Mouse (Mus musculus) spleen, postnatal 10 days (tissue): ENCODE measurements around the gene Olfr611.
"Not testable (repeated sequence)": the region's sequence is repeated elsewhere in the genome, so short reads cannot be mapped to it uniquely, and the experiment has no call there.

Source experiments
- DNase-seq, 2 experiments: peaks; one replicate each; pipeline ENCODE4 v3.0.0; 2021 to 2022; ENCODE audit warnings: low spot score in 2 of 2

Olfr611 gene

DNA sequence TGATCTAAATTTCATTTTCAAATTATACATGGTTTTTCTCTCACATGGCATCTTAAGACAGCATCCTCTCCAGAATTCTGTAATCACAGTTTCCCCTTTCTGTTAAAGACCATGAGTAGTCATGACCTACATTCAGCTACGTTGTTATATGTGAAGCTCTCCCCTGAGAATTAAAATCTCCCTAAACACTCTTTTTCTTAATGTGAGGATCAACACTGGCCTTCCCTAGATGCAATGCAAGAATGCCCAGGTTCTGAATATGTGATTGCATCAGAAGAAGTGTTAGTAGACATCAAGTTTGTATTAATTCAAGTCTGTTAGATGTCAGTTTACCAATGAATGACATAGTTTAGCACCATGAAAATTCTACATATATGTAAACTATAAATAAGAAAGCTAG, at the start of gene Olfr611:
Gene Olfr611, minus strand, starts transcription at position 101 of the 400 bp plus-strand sequence.
- not testable (repeated sequence) for DNase-seq

DNA sequence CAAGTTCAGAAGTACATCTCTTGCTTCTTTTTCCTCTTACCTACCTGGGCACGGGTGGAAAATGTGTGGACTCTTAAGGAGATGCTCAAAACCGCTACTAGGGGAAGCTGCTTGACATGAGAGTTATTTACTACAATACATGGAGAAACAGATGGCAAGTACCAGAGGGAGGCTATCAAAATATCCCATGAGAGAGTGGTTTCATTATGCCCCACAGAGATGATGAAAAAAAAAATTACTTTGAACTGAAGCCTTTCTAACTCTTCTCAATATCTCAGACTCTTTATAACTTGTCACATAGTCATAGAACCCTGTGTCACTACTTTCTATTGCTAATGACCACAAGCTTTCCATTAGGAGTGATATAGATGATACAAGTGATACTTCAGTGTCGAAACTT, 48.4 kb upstream of the Olfr611 start, which contains the start of gene Olfr616:
Gene Olfr616, minus strand, starts transcription at position 101 of the 400 bp plus-strand sequence.
- DNase-seq = no peak

DNA sequence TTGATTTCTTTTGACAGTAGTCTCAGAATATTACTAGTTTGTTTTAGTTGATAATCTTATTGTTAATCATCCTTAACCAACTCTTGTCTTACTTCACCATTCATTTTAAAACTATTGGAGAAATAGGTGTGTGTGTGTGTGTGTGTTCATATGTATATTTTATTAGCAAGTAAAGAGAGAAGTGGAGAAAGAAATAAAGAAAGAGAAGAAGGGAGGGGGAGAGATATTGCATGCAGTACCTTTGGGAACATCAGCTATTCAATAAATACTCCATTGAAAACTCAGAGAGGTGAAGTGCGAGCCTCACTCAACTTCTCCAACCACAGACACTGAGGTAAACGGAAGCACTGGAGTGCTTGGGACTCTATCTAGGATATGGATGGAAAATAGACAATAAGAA, 35.1 kb upstream of the Olfr611 start, which contains the start of gene Olfr615:
Gene Olfr615, plus strand, starts transcription at position 301 of the 400 bp plus-strand sequence.
- no peak for DNase-seq

DNA sequence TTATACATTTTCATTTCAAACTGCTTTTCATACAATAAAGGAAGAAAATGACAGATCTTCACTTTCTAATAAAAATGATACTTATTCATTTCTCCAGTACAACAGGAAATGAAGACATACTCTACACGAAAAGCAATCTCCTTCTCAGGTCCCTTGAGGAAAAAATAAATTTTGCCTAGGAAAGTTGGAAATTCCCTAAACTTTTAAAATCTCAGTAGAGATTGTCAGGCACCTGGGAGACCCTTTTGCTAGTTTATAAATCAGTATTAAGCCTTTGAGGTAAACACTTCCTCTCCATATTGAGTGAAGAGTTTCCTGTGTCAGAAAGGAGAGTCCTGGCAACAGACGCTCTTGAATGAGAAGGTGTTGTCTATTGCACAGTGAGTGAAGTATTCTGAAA, 27.1 kb upstream of the Olfr611 start, which contains the start of gene Olfr613:
Gene Olfr613, plus strand, starts transcription at position 301 of the 400 bp plus-strand sequence.
- DNase-seq = no peak

DNA sequence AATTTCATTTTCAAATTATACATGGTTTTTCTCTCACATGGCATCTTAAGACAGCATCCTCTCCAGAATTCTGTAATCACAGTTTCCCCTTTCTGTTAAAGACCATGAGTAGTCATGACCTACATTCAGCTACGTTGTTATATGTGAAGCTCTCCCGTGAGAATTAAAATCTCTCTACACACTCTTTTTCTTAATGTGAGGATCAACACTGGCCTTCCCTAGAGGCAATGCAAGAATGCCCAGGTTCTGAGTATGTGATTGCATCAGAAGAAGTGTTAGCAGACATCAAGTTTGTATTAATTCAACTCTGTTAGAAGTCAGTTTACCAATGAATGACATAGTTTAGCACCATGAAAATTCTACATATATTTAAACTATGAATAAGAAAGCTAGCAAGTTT, 22.0 kb upstream of the Olfr611 start, which contains the start of gene Olfr612:
Gene Olfr612, minus strand, starts transcription at position 101 of the 400 bp plus-strand sequence.
- DNase-seq = not testable (repeated sequence)

DNA sequence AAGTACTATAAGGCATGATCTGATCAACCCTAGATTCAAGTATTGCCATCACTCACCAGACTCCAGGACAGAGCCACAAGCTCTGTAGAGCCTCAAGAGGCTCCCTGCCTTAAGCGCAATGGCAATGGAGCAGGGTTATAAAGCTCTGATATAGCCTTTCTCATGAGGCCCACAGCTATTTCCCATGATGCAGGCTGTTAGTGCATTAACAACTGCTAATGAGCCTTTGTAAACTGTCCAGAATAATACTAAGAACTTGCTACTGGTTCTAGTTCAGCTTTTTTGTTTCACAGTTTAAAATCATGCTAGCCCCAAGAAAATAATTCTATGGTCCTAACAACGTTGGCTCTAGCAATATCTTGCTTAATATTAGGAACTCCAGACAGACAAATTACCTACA, 8.6 kb downstream of the Olfr611 start, which contains the start of gene Olfr610:
Gene Olfr610, minus strand, starts transcription at position 101 of the 400 bp plus-strand sequence.
- DNase-seq = no peak

DNA sequence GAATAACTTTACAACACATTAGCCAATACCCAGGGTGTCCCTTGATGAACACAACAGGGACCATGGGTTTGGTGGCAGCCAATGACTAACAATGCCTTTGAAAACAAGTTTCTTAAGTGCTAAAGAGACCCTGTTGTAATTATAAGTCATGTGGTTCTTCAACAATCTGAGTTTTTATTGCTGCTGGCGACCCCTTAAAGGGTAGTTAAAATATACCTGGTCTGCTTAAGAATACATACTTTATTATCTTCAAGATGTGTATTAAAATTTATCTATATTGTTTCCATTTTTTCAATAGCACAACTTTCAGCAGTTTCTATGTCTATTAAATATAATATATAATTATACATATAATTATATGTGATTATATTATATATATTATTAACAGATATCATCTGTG, 22.7 kb downstream of the Olfr611 start, which contains the start of gene Olfr609:
Gene Olfr609, minus strand, starts transcription at position 101 of the 400 bp plus-strand sequence.
- DNase-seq = no peak

DNA sequence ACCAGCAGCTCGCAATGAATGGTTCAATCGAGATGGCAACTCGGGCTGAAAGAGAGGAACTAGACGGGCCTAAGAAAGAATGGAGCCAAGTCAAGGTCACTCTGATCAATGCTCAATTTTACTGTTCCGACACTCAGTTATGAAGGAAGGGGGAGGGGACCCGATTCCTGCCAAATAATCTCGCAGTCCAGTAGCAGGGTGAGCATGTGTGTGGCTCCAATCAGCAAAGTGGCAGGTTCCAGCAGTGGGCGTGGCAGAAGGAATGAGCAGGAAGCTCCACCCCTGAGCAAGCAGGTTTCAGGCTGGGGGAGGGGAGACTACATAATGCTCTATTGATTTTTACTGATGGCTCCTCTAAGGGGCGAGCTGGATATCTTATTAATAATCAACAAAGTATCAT, 43.5 kb downstream of the Olfr611 start:
- DNase-seq = not testable (repeated sequence)

DNA sequence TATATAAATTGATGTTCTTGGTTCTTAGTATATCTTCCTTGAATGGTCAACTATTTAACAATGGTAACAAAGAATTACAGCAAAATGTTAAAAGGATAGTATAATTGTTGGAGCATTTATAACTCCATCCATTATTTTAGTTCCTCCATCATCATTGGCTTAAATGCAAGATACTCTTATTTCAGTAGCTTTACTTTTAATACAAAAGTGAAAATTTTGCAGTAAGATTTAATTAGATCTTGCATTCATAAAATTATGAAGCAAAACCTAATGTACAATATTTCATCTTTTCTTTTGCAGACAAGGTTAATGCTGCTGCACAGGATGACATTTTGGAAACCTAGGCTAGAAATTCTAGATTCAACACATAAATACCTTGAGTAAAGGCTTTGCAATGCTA, 51.1 kb downstream of the Olfr611 start, which contains the start of gene Olfr608:
Gene Olfr608, plus strand, starts transcription at position 301 of the 400 bp plus-strand sequence.
- DNase-seq = no peak
